Mouse (Mus musculus) C2C12 (cell line): ENCODE data around the gene Zc3hav1l. TPM values are rescaled to one million over a fixed set of nuclear protein-coding genes. Genes with fewer than 3 reads are reported as not detected.

Experiments
- H3K27me3 ChIP-seq: one replicate; pipeline ENCODE4 v1.6.1; 2011; ENCODE audit not compliant: control insufficient read depth, insufficient read depth, insufficient read length
- H3K36me3 ChIP-seq: one replicate; pipeline ENCODE4 v1.6.1; 2011; ENCODE audit not compliant: control insufficient read depth, insufficient read depth
- H3K4me3 ChIP-seq: one replicate; pipeline ENCODE4 v1.5.1; 2011; ENCODE audit warnings: mild to moderate bottlenecking, control low read depth; ENCODE audit not compliant: poor library complexity, insufficient read depth, severe bottlenecking
- H3K79me2 ChIP-seq: one replicate; pipeline ENCODE4 v1.6.1; 2011; ENCODE audit not compliant: control insufficient read depth, insufficient read depth
- H3K79me3 ChIP-seq: one replicate; pipeline ENCODE4 v1.6.1; 2011; ENCODE audit warnings: low read depth, control low read depth
- H3ac ChIP-seq: one replicate; pipeline ENCODE3; 2011; ENCODE audit warnings: low read depth; ENCODE audit not compliant: control insufficient read depth, insufficient read length
- CEBPB ChIP-seq: IDR thresholded peaks from one replicate; pipeline ENCODE4 v1.6.1; 2011; ENCODE audit warnings: low read depth, mild to moderate bottlenecking, control low read depth, moderate library complexity
- CTCF ChIP-seq: IDR thresholded peaks from one replicate; pipeline ENCODE4 v1.5.1; 2011; ENCODE audit not compliant: control insufficient read depth, insufficient read depth, insufficient read length
- FOSL1 ChIP-seq: IDR thresholded peaks from one replicate; pipeline ENCODE4 v1.8.0; 2011; ENCODE audit warnings: mild to moderate bottlenecking, low read length; ENCODE audit not compliant: poor library complexity, insufficient read depth, severe bottlenecking
- MAX ChIP-seq: IDR thresholded peaks from one replicate; pipeline ENCODE4 v1.6.1; 2011; ENCODE audit warnings: mild to moderate bottlenecking, control low read depth
- MYOD1 ChIP-seq: IDR thresholded peaks from one replicate; pipeline ENCODE4 v1.6.1; 2011; ENCODE audit warnings: low read depth; ENCODE audit not compliant: control insufficient read depth, insufficient read length
- MYOG ChIP-seq: IDR thresholded peaks from one replicate; pipeline ENCODE4 v1.6.1; 2011; ENCODE audit not compliant: control insufficient read depth, insufficient read length; ENCODE audit errors: extremely low read depth
- USF1 ChIP-seq: IDR thresholded peaks from one replicate; pipeline ENCODE4 v1.6.1; 2011; ENCODE audit warnings: low read depth, mild to moderate bottlenecking, control low read depth, moderate library complexity
- polyA plus RNA-seq: library from polyadenylated mRNA; unstranded; fragments of >200 nt; fragmentation: generic; extraction: Trizol; gene quantifications from one replicate; pipeline ENCODE4 v1.2.1, GENCODE M21; 2012; ENCODE audit warnings: missing spikeins

Zc3hav1l gene
- polyA plus RNA-seq, 1 experiment, result 1.7 TPM

DNA sequence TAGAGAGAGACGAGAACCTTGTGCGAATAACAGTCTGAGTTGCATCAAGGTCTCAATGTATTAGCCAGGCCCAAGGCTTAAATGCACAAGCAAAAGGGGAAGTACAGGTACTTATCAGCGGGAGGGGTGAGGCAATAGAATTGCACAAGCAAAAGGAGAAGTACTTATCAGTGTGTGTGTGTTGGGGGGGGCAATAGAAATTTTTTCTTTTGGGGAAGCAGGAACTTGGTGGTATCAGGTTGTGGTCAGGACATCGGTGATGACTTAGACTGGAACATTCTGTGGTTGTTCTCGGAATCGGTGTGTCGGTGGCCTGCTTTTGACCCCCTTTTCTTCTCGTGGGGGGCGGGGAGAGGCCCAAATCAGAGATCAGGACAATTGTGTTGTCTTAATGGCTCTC is 21.6 kb upstream of the Zc3hav1l start:
- TF ChIP-seq CTCF (no peak), USF1 (no peak), MAX (no peak), MYOD1 (no peak), CEBPB (no peak), FOSL1 (no peak), MYOG (no peak)
- H3K36me3 ChIP-seq, result peaks cover 82% of the 10 kb centered on the region
- H3ac ChIP-seq, result no peak overlapping the region
- no peaks in the 10 kb centered on the region for H3K27me3 ChIP-seq
- no peak overlapping the region for H3K4me3 ChIP-seq
- no peaks in the 10 kb centered on the region for H3K79me2 ChIP-seq
- no peaks in the 10 kb centered on the region for H3K79me3 ChIP-seq

DNA sequence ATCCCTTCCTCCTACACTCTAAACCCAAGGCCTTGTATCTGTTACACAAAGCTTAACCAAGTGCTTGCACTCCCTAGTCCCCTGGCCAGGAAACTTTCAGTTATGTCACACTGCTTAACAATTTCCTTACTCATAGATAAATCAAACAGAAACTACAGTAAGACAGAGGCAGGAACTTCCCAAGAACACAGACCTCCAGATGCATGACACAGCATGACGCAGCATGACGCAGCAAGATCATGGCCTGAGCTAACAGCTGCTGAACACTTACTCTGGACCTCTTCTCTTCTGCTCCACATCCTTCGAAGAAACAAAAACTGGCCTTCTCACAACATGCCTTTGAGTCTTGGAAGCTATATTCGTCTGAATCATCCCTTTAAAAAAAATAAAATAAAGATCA is 17.0 kb upstream of the Zc3hav1l start:
- Histone ChIP-seq H3K79me2 (no peaks in the 10 kb centered on the region), H3ac (no peak overlapping the region), H3K36me3 (peaks cover 88% of the 10 kb centered on the region), H3K4me3 (no peak overlapping the region), H3K79me3 (no peaks in the 10 kb centered on the region), H3K27me3 (no peaks in the 10 kb centered on the region)
- TF ChIP-seq CEBPB, result no peak
- TF ChIP-seq USF1, result no peak
- TF ChIP-seq MYOG, result no peak
- TF ChIP-seq MYOD1, result peak; percentile 24
- no peak for TF ChIP-seq FOSL1
- TF ChIP-seq MAX, result no peak

DNA sequence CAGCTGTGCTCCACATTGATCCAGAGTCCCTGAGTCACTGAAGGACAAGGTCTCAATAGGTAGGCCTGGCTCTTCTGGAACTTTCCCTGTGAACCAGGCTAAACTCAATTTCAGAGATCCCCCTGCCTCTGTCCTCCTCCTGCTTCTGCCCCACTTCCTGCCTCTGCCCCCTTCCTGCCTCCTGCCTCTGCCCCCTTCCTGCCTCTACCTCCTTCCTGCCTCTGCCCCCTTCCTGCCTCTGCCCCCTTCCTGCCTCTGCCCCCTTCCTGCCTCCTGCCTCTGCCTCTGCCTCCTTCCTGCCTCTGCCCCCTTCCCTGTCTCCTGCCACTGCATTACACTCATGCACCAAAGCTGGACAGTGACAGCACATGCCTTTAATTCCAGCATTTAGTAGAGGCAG is 10.7 kb upstream of the Zc3hav1l start:
- Histone ChIP-seq H3K36me3 (peaks cover 84% of the 10 kb centered on the region), H3K4me3 (no peak overlapping the region), H3K79me2 (no peaks in the 10 kb centered on the region), H3K79me3 (no peaks in the 10 kb centered on the region), H3K27me3 (no peaks in the 10 kb centered on the region), H3ac (no peak overlapping the region)
- TF ChIP-seq USF1 (no peak), CEBPB (no peak), FOSL1 (no peak), MYOD1 (no peak), CTCF (no peak), MYOG (no peak), MAX (no peak)

DNA sequence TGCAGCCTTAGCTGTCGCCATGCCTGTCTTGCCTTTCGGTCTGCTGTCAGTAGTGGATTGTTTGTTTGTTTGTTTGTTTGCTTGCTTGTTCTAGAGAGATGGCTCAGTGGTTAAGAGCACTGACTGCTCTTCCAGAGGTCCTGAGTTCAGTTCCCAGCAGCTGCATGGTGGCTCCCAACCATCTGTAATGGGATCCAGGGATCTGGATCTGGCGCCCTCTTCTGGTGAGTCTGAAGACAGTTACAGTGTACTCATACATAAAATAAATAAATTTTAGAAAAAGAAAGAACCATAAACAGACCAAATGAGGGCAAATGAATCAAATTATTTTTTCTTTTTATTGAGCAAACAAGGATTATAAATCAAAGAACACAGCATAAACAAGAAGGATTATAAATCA is 5.9 kb upstream of the Zc3hav1l start:
- Histone ChIP-seq H3ac (no peak overlapping the region), H3K79me2 (no peaks in the 10 kb centered on the region), H3K4me3 (no peak overlapping the region), H3K79me3 (no peaks in the 10 kb centered on the region), H3K27me3 (no peaks in the 10 kb centered on the region), H3K36me3 (peaks cover 63% of the 10 kb centered on the region)
- TF ChIP-seq CEBPB (no peak), CTCF (no peak), FOSL1 (no peak), MAX (no peak)

GRCm38 (mm10) chr6:38298246-38298635 is 818 bp downstream of the Zc3hav1l start:
- no peaks in the 10 kb centered on the region for H3K79me3 ChIP-seq
- TF ChIP-seq USF1 (no peak), CEBPB (no peak), MYOD1 (no peak), MAX (no peak), MYOG (no peak), CTCF (no peak), FOSL1 (no peak)
- H3ac ChIP-seq, result peak overlapping the region; percentile 84
- H3K4me3 ChIP-seq, result peak overlapping the region; percentile 45
- peaks cover 6% of the 10 kb centered on the region for H3K79me2 ChIP-seq
- peaks cover 39% of the 10 kb centered on the region for H3K36me3 ChIP-seq
- no peaks in the 10 kb centered on the region for H3K27me3 ChIP-seq

- Histone ChIP-seq H3ac (peak overlapping the region; percentile 36), H3K4me3 (peak overlapping the region; percentile 45), H3K27me3 (no peaks in the 10 kb centered on the region), H3K79me2 (peaks cover 6% of the 10 kb centered on the region), H3K36me3 (peaks cover 39% of the 10 kb centered on the region), H3K79me3 (no peaks in the 10 kb centered on the region)
- no peak for TF ChIP-seq MYOD1
These were observed 1.3 kb downstream of the Zc3hav1l start for GRCm38 (mm10) chr6:38297580-38298245.
